Comparison of ENCODE assay signal across 11 mouse cellular contexts in genomic region chr1:78425309-78425708, GRCm38 (mm10).
A peak's percentile ranks its signal among the peaks of the same experiment; 100 is the strongest.
DNase-seq lines count a peak whose midpoint lies in the region; ATAC-seq and TF ChIP-seq lines count a peak whose summit lies in the region.
"Had no signal": no experiment of that assay in that cellular context is flagged by ENCODE, and none has a peak within 500 bp of the region (broad histone marks: within the 10 kb centered on the region; RNA-seq: fewer than 3 reads in every experiment).

No protein-coding gene starts in this region.

- peak overlapping the region; percentile 19; the same call in 1 of the 2 replicates for H3K4me2 ChIP-seq in heart, embryonic 14.5 days (ENCODE audit: low read length)
- H3K4me2 ChIP-seq in kidney, embryonic 16.5 days (replicated peaks; ENCODE audit: low read depth, low read length): no peak overlapping the region
- H3K4me2 ChIP-seq in midbrain, embryonic 13.5 days (replicated peaks): no peak overlapping the region
- no peak overlapping the region for H3K4me2 ChIP-seq in midbrain, embryonic 14.5 days (ENCODE audit: low read length)
- H3K4me2 ChIP-seq: liver, embryonic 11.5 days had no signal

- H3K4me1 ChIP-seq in heart, embryonic 14.5 days (ENCODE audit: control insufficient read depth in 2 of 2, insufficient read depth in 2 of 2, low read length in 2 of 2): peaks cover 20 to 48% of the 10 kb centered on the region in 2 experiments
- H3K4me1 ChIP-seq in kidney, embryonic 16.5 days (ENCODE audit: insufficient read depth, low read length): peaks cover 18% of the 10 kb centered on the region
- H3K4me1 ChIP-seq in midbrain, embryonic 13.5 days (replicated peaks): peaks cover 31% of the 10 kb centered on the region
- H3K4me1 ChIP-seq in midbrain, embryonic 14.5 days (ENCODE audit: control insufficient read depth, insufficient read depth, low read length): no peaks in the 10 kb centered on the region
- H3K4me1 ChIP-seq in olfactory bulb, adult 2 months (ENCODE audit: control insufficient read depth, insufficient read depth, low read length): peaks cover 15% of the 10 kb centered on the region

- TF ChIP-seq POLR2A in olfactory bulb, adult 2 months (IDR thresholded peaks at IDR 0.05; ENCODE audit: insufficient read depth, low read depth, low read length): no peak

- 83% methylated on average over 7 of the region's 7 CpGs for WGBS in heart, embryonic 14.5 days
- WGBS in kidney, embryonic 16.5 days: 86% methylated on average over 7 of the region's 7 CpGs
- WGBS in midbrain, embryonic 13.5 days: 89% methylated on average over 7 of the region's 7 CpGs
- 88% methylated on average over 7 of the region's 7 CpGs for WGBS in midbrain, embryonic 14.5 days
- WGBS in olfactory bulb, adult 2 months: 62% methylated on average over 7 of the region's 7 CpGs

- DNase-seq in heart, adult 8-10 months (ENCODE audit: low spot score): no peak
- DNase-seq in kidney, adult 18-20 months: no peak
- DNase-seq in midbrain, embryonic 14.5 days: no peak
- DNase-seq: adrenal gland, postnatal 10 days; cerebellum, postnatal 10 days; thymus, adult 2 months had no signal

- peak overlapping the region; percentile 80 to 82 for H3K27ac ChIP-seq in heart, embryonic 14.5 days (replicated peaks in 1 of 2; ENCODE audit: control insufficient read depth in 1 of 2, insufficient read depth in 1 of 2, low read depth in 2 of 2, low read length in 2 of 2)
- peak overlapping the region; percentile 44; the same call in 1 of the 2 replicates for H3K27ac ChIP-seq in kidney, embryonic 16.5 days (ENCODE audit: low read length)
- H3K27ac ChIP-seq in midbrain, embryonic 13.5 days: 0 out of 2 replicates have a peak overlapping the region, but pooled peaks have one; percentile 14
- H3K27ac ChIP-seq in midbrain, embryonic 14.5 days (replicated peaks; ENCODE audit: low read depth, low read length): no peak overlapping the region
- peak overlapping the region; percentile 93 for H3K27ac ChIP-seq in olfactory bulb, adult 2 months (ENCODE audit: insufficient read depth, low read depth, low read length)

- H3K36me3 ChIP-seq in heart, embryonic 14.5 days (ENCODE audit: control insufficient read depth, insufficient read depth, low read length): peaks cover 23% of the 10 kb centered on the region
- peaks cover 7% of the 10 kb centered on the region; the same call in 1 of the 2 replicates for H3K36me3 ChIP-seq in kidney, embryonic 16.5 days (ENCODE audit: insufficient read depth, low read length)
- H3K36me3 ChIP-seq in midbrain, embryonic 13.5 days: peaks cover 4% of the 10 kb centered on the region; the same call in 1 of the 2 replicates
- peaks cover 15% of the 10 kb centered on the region for H3K36me3 ChIP-seq in midbrain, embryonic 14.5 days (ENCODE audit: control insufficient read depth, insufficient read depth, low read length)

- H3K4me3 ChIP-seq in heart, embryonic 14.5 days (ENCODE audit: control insufficient read depth in 1 of 2, insufficient read depth in 1 of 2, low read depth in 1 of 2, low read length in 2 of 2): no peak overlapping the region
- H3K4me3 ChIP-seq in kidney, embryonic 16.5 days (ENCODE audit: low read length): no peak overlapping the region
- no peak overlapping the region for H3K4me3 ChIP-seq in midbrain, embryonic 13.5 days (replicated peaks)
- no peak overlapping the region for H3K4me3 ChIP-seq in midbrain, embryonic 14.5 days (replicated peaks; ENCODE audit: low read depth, low read length)
- H3K4me3 ChIP-seq in olfactory bulb, adult 2 months (ENCODE audit: insufficient read depth, low read depth, low read length): no peak overlapping the region

- H3K27me3 ChIP-seq in heart, embryonic 14.5 days (ENCODE audit: control insufficient read depth, insufficient read depth, low read length): no peaks in the 10 kb centered on the region
- no peaks in the 10 kb centered on the region for H3K27me3 ChIP-seq in kidney, embryonic 16.5 days (ENCODE audit: insufficient read depth, low read length)
- H3K27me3 ChIP-seq in midbrain, embryonic 13.5 days: 0 out of 2 replicates have a peak, but pooled peaks cover 6% of the 10 kb centered on the region
- H3K27me3 ChIP-seq in midbrain, embryonic 14.5 days (ENCODE audit: control insufficient read depth, insufficient read depth, low read length): no peaks in the 10 kb centered on the region

- no peak for TF ChIP-seq CTCF in olfactory bulb, adult 2 months (IDR thresholded peaks at IDR 0.05; ENCODE audit: insufficient read depth, low read depth, low read length)

- ATAC-seq in heart, embryonic 14.5 days (ENCODE audit: insufficient number of reproducible peaks, insufficient read depth, low FRiP score, low read depth): no peak
- ATAC-seq in kidney, embryonic 16.5 days (ENCODE audit: low FRiP score, low TSS enrichment): no peak
- no peak for ATAC-seq in midbrain, embryonic 13.5 days
- ATAC-seq in midbrain, embryonic 14.5 days (ENCODE audit: low FRiP score, low TSS enrichment): no peak

- no peaks in the 10 kb centered on the region for H3K9me3 ChIP-seq in heart, embryonic 14.5 days (ENCODE audit: control insufficient read depth, low read length)
- H3K9me3 ChIP-seq in kidney, embryonic 16.5 days (ENCODE audit: low read length): no peaks in the 10 kb centered on the region
- no peaks in the 10 kb centered on the region for H3K9me3 ChIP-seq in midbrain, embryonic 13.5 days
- H3K9me3 ChIP-seq in midbrain, embryonic 14.5 days (ENCODE audit: control insufficient read depth, low read length): no peaks in the 10 kb centered on the region

- no peak overlapping the region for H3K9ac ChIP-seq in heart, embryonic 14.5 days (ENCODE audit: low read length)
- no peak overlapping the region for H3K9ac ChIP-seq in kidney, embryonic 16.5 days (replicated peaks; ENCODE audit: low read length)
- H3K9ac ChIP-seq in midbrain, embryonic 13.5 days (replicated peaks): no peak overlapping the region
- H3K9ac ChIP-seq in midbrain, embryonic 14.5 days (replicated peaks; ENCODE audit: low read length): no peak overlapping the region
